Mouse (Mus musculus): ENCODE measurements around the gene Mrap.

The Mrap gene

GRCm38 (mm10) chr16:90738092-90738956 lies at the start of gene Mrap:
Gene Mrap (plus strand): TSS chr16:90738207.
- DNase-seq = no peak

DNA sequence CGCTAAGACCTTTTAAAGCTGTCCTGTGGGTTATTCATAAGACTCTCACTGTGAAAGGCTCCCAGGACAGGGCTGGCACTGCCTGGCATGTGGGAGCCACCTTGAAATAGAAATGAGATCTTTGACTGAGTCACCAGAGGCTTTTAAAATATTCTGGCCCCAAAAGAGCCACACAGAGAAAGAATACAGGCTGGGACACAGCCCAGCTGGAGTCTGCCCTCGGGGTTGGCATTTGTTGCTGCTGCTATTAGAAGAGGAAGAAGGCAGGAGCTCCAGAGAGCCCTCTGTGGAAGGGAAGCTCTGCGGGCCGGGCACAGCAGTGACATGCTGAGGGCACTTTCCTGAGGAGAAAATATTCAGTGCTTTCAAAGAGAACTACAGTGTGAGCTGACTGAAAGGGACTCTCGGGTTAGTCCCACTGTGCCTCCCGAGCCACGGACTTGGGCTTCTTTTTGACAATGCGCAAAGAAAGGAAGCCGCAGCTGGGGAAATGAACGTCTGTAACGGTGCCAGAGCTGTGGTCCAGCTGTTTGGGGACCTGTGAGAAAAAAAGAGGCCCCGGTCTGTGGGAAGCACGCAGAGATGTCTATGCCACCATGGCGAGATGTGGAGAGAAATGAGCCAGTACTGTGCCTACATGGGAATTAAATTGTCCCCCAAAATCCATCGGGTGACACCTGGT lies 45.2 kb upstream of the Mrap start:
- DNase-seq = no peak

GRCm38 (mm10) chr16:90693625-90694024 lies 44.4 kb upstream of the Mrap start:
- no peak for DNase-seq

DNA sequence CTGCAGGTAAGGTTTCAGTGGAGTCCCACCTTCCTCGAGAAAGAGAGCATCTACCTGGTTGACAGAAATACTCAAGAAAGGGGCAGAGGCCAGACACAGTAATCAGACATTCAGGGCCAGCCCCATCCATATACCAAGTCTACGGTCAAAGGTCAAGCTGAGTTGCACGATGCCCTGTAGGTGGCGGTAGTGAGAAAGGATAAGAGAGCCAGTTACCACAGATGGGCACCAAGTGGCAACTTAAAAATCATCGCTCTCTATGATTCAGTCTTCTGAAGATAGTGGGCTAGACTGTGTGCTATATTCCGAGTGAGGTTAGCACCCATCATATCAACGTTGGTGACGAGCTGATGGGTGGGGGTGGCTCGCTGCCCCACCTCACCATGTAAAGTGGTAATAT lies 43.3 kb upstream of the Mrap start:
- peak; percentile 66 for DNase-seq

DNA sequence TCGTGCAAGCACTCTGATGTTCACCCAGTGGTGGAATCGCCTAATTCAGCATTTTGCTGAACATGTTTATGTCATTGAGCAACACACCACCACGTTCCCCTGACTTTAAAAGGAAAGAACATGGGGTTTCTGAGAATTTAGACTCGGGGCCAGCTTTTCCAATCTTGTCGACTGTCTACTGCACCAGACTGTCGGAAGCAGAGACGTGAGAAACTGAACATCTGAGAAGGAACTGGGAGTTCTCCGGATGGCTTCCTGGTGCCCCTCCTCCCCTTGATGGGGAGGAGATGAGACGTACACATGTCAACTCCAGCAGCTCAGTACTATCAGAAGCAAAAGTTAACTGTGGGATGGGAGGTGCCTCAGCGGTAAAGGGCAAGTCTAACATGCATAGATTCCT lies 42.9 kb upstream of the Mrap start:
- no peak for DNase-seq

GRCm38 (mm10) chr16:90696306-90696705 lies 41.7 kb upstream of the Mrap start:
- no peak for DNase-seq

- no peak for DNase-seq
Measured at GRCm38 (mm10) chr16:90699390-90699789, 38.6 kb upstream of the Mrap start.

- DNase-seq = no peak
Measured at GRCm38 (mm10) chr16:90701541-90701940, 36.5 kb upstream of the Mrap start.

GRCm38 (mm10) chr16:90703646-90704045 lies 34.4 kb upstream of the Mrap start:
- no peak for DNase-seq

DNA sequence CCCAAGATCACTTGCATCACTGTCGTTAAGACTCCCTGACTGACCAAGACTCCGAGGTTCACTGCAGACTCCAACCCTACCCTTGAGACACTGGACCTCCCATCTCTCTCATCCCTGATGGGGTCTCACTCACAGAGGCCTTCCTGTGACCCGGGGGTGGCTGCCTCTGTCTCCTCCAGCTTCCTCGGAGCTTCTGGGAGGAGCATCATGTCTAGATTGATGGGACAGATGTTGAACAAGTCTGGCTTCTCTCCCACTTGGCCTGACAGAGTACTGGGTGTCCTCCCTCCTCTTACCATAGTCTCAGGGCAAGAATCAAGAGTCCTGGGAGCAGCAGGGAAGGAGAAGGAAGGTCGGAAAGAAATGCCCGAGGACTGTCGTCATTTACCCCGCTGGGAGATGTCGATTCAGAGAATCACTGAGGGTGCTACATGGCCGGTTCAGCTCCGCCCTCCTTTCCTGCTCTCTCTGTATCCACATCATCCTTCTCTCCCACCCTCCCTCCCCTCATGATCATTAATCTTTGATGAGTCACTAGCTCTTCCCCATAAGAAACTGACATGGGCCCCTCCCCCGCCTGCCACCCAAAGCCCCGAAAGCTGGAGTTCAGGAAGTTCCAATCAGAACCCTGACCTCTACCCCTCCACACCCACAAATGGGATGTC lies 33.7 kb upstream of the Mrap start:
- no peak for DNase-seq

DNA sequence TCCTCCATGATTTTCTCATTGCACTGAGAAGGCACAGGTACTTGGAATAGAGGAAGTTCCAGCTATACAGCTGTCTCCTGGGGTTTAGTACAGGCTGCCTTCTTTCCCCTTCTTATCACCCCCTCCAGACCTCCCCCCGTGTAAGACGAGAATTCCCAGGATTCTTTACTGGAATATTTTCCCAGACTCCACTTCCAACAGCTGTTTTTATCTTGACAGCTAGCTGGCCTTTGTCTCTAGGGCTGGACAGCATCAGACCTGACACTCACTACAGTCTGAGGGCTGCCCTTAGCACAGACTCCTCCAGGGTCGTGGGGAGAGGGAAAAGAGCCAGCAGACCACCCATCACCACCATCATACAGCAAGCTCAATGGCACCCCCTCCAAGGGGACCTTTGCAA lies 31.7 kb upstream of the Mrap start:
- DNase-seq = no peak

- no peak for DNase-seq
Measured at GRCm38 (mm10) chr16:90709711-90710289, 28.2 kb upstream of the Mrap start.

GRCm38 (mm10) chr16:90710313-90710712 lies 27.7 kb upstream of the Mrap start:
- no peak for DNase-seq

DNA sequence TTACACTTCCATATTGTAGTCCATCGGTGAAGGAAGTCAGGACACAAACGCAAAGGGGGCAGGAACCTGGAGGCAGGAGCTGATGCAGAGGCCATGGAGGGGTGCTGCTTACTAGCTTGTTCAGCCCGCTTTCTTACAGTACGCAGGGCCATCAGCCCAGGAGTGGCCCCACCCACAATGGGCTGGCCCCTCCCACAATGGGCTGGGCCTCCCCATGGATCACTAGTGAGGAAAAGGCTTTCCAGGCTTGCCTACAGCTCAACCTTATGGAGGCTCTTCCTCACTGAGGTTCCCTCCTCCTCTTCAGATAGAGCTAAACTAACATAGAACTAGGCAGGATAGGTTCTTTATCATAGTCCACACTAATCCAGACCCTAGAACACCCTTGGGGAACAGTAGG lies 14.0 kb upstream of the Mrap start:
- no peak for DNase-seq

DNA sequence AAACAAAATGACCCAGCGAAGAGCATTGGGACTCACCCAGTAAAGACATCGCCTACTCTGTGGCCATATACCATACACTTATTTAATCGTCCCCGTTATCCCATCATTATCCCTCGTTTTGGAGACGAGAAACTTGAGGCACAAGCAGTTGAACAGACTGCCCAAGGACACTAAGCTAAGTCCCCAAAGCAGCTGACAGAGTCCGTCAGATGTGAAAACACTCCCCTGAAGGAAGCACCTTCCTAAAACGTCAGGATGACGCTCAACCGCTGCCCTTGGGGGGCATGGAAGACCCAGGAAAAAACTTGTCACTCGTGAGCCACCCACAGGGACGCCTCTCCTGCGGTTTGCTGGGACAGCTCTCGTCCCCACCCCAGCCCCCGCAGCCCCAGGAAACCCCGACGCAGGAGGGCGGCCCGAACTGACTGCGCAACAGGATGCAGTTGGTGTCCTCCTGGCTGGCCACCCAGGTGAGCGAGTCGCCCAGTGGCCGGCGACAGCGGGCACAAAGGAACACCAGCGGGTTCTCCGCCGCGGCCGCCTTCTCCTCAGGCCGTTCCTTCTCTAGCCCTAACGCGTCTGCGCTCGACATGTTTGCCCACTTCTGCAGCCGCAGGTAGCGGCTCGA lies 11.3 kb upstream of the Mrap start:
- no peak for DNase-seq

GRCm38 (mm10) chr16:90727233-90728115 lies 10.5 kb upstream of the Mrap start, which contains the start of gene Mis18a:
Gene Mis18a (minus strand): TSS chr16:90727404.
- peak; percentile 96 for DNase-seq

DNA sequence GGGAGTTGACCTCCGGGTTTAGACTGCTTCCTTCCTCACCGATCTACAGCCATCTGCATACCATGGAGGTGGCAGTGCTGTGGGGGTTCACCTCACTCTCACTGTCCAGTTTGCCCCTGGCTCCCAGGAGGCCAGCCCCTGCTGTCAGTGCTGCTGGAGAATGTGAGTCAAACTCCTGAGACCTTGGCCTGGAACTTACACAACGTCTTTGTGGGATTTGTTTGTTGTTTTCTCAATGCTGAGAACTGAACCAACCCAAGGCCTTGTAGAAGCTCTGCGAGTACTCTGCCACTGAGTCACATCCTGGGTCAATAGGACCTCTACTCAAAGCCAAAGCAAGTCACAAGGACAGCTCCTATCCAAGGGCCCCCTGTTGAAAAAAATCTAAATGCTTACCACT lies 2.4 kb upstream of the Mrap start:
- DNase-seq = no peak

DNA sequence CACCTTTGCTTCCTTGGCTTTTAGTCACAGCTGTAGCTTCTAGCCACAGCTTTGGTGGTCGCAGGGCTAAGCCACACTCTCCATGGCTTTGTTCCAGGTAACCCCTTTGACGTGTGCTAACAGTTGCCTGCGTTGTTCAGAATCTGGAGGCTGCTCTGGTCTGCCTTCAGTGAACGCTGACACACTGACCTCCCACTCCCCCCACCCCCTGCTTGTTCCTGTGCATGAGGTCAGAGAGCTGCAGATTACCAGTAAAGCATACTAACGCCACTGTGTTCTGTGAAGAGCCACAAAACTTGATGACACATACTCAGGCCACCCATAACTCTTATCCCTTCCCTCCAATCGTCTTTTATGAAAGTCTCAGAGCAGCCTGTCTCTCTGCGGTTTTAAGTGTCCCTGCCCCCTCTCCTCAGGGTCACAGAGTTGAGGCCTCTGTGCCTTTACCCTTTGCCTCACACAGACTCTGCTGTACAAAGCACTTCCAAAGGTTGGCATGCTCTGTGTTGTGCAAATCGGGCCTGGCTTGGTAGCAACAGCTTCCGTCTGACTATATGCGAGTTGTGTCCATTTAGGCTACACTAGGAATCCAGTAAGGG lies 1.2 kb upstream of the Mrap start:
- no peak for DNase-seq

GRCm38 (mm10) chr16:90747143-90747542 lies 9.1 kb downstream of the Mrap start:
- no peak for DNase-seq

GRCm38 (mm10) chr16:90748169-90748568 lies 10.2 kb downstream of the Mrap start:
- DNase-seq = no peak

- DNase-seq = no peak
Measured at GRCm38 (mm10) chr16:90753386-90753941, 15.5 kb downstream of the Mrap start.
